Mouse (Mus musculus) intestine, postnatal 0 days (tissue): ENCODE results near the gene Olfr1360. TPM values are rescaled to one million over a fixed set of nuclear protein-coding genes. Genes with fewer than 3 reads are reported as not detected.
A peak's percentile ranks its signal among the peaks of the same experiment; 100 is the strongest.
"Not testable (repeated sequence)": the region's sequence is repeated elsewhere in the genome, so short reads cannot be mapped to it uniquely, and the experiment has no call there.

ENCODE experiments used
- ATAC-seq: fragments of 200-750 bp; cut with Nextera tagmentation; 2 replicates; pipeline ENCODE4 v1.8.0; 2017; ENCODE audit warnings: mild to moderate bottlenecking, moderate TSS enrichment, moderate library complexity
- H3K27ac ChIP-seq: fragments of 300-500 bp; sonication (generic); 2 replicates; pipeline ENCODE4 v1.5.1; 2014; ENCODE audit warnings: mild to moderate bottlenecking, low read depth, low read length, moderate library complexity
- H3K27me3 ChIP-seq: fragments of 300-500 bp; sonication (generic); replicated peaks from 2 replicates; pipeline ENCODE4 v1.6.1; 2014; ENCODE audit warnings: low read length, mixed read lengths; ENCODE audit not compliant: control insufficient read depth, insufficient read depth
- H3K36me3 ChIP-seq: fragments of 300-500 bp; sonication (generic); 2 replicates; pipeline ENCODE4 v1.6.1; 2014; ENCODE audit warnings: mild to moderate bottlenecking, moderate library complexity; ENCODE audit not compliant: control insufficient read depth, insufficient read depth
- H3K4me1 ChIP-seq: fragments of 300-500 bp; sonication (generic); replicated peaks from 2 replicates; pipeline ENCODE4 v1.6.1; 2014; ENCODE audit warnings: antibody characterized with exemption, low read length, mixed read lengths; ENCODE audit not compliant: control insufficient read depth, insufficient read depth
- H3K4me2 ChIP-seq: fragments of 300-500 bp; sonication (generic); replicated peaks from 2 replicates; pipeline ENCODE4 v1.6.1; 2014; ENCODE audit warnings: low read depth, mild to moderate bottlenecking, moderate library complexity
- H3K4me3 ChIP-seq: fragments of 300-500 bp; sonication (generic); 2 replicates; pipeline ENCODE4 v1.5.1; 2014; ENCODE audit warnings: low read depth, low read length
- H3K9ac ChIP-seq: fragments of 300-500 bp; sonication (generic); 2 replicates; pipeline ENCODE4 v1.6.1; 2014; ENCODE audit warnings: mild to moderate bottlenecking, low read depth, low read length
- H3K9me3 ChIP-seq: fragments of 300-500 bp; sonication (generic); 2 replicates; pipeline ENCODE4 v1.6.1; 2016; ENCODE audit warnings: mixed run types; ENCODE audit not compliant: control insufficient read depth
- CTCF ChIP-seq: sonication (generic); IDR thresholded peaks from 2 replicates; pipeline ENCODE4 v1.5.1; 2016; ENCODE audit warnings: low read depth, mild to moderate bottlenecking, control low read depth, antibody characterized with exemption, moderate library complexity
- WGBS: fragments of 180-500 bp; shearing (Covaris S2); extraction: QIAGEN DNeasy Blood & Tissue Kit; methylation state at CpG from one replicate; pipeline ENCODE4 v1.1.7; 2014; 5-methylcytosine and 5-hydroxymethylcytosine counted together
- polyA plus RNA-seq: library from polyadenylated mRNA; unstranded; fragments of >200 nt; fragmentation: Nextera tagmentation; extraction: Ambion mirVana; gene quantifications from 2 replicates; pipeline ENCODE4 v1.2.1, GENCODE M21; 2015

The Olfr1360 gene
- polyA plus RNA-seq, 1 experiment from 2014 or later = not detected

- 61% methylated on average over 4 of the region's 4 CpGs for WGBS
- TF ChIP-seq CTCF = no peak
- H3K9me3 ChIP-seq = no peaks in the 10 kb centered on the region
- H3K27ac ChIP-seq = no peak overlapping the region
- H3K27me3 ChIP-seq = no peaks in the 10 kb centered on the region
- no peaks in the 10 kb centered on the region for H3K36me3 ChIP-seq
- peaks cover 11% of the 10 kb centered on the region for H3K4me1 ChIP-seq
- no peak overlapping the region for H3K9ac ChIP-seq
- ATAC-seq = no peak
- peak overlapping the region; percentile 61 for H3K4me2 ChIP-seq
- H3K4me3 ChIP-seq = peak overlapping the region; percentile 26
These were observed 41.3 kb upstream of the Olfr1360 start for GRCm38 (mm10) chr13:21718381-21719080.

GRCm38 (mm10) chr13:21717397-21718357 lies 40.5 kb upstream of the Olfr1360 start, which contains the start of gene Hist1h3h:
TSS of gene Hist1h3h (plus strand) at chr13:21717659.
- peak; percentile 31 for ATAC-seq
- peaks cover 11% of the 10 kb centered on the region for H3K4me1 ChIP-seq
- WGBS = 2% methylated on average over 24 of the region's 56 CpGs
- H3K27ac ChIP-seq = peak within 1 kb of the TSS; percentile 80
- H3K9me3 ChIP-seq, H3K27me3 ChIP-seq, H3K36me3 ChIP-seq: not testable (repeated sequence)
- peak within 1 kb of the TSS; percentile 77 for H3K4me2 ChIP-seq
- H3K4me3 ChIP-seq = peak within 1 kb of the TSS; percentile 41
- H3K9ac ChIP-seq = peak within 1 kb of the TSS; percentile 49

GRCm38 (mm10) chr13:21716540-21717391 lies 39.6 kb upstream of the Olfr1360 start:
- under 1% methylated on average over 9 of the region's 38 CpGs for WGBS
- Histone ChIP-seq H3K27ac (peak overlapping the region; percentile 80), H3K4me1 (peaks cover 11% of the 10 kb centered on the region), H3K9ac (peak overlapping the region; percentile 49), H3K4me3 (peak overlapping the region; percentile 41), H3K4me2 (peak overlapping the region; percentile 77)
- H3K27me3 ChIP-seq, H3K36me3 ChIP-seq, H3K9me3 ChIP-seq: not testable (repeated sequence)
- ATAC-seq = peak; percentile 42

GRCm38 (mm10) chr13:21715864-21716539 lies 38.8 kb upstream of the Olfr1360 start, which contains the start of the genes Hist1h2bl and Hist1h2ai:
TSS of gene Hist1h2bl (minus strand) at chr13:21716143.
TSS of gene Hist1h2ai (plus strand) at chr13:21716422.
- ATAC-seq = peak; percentile 89
- peaks cover 11% of the 10 kb centered on the region for H3K4me1 ChIP-seq
- H3K4me3 ChIP-seq = peak within 1 kb of the TSS; percentile 41
- peak within 1 kb of the TSS; percentile 77 for H3K4me2 ChIP-seq
- not testable (repeated sequence) for H3K9me3 ChIP-seq, H3K36me3 ChIP-seq, H3K27me3 ChIP-seq
- peak within 1 kb of the TSS; percentile 80 for H3K27ac ChIP-seq
- H3K9ac ChIP-seq = peak within 1 kb of the TSS; percentile 49
- under 1% methylated on average over 27 of the region's 50 CpGs for WGBS

- Histone ChIP-seq H3K9ac (0 out of 2 replicates have a peak overlapping the region, but pooled peaks have one; percentile 31), H3K9me3 (no peaks in the 10 kb centered on the region), H3K4me3 (peak overlapping the region; percentile 41), H3K36me3 (no peaks in the 10 kb centered on the region), H3K27me3 (no peaks in the 10 kb centered on the region), H3K4me1 (peaks cover 11% of the 10 kb centered on the region), H3K27ac (peak overlapping the region; percentile 46; the same call in 1 of the 2 replicates), H3K4me2 (peak overlapping the region; percentile 77)
- WGBS = under 1% methylated on average over 21 of the region's 22 CpGs
- no peak for TF ChIP-seq CTCF
- no peak for ATAC-seq
These were observed 38.1 kb upstream of the Olfr1360 start for GRCm38 (mm10) chr13:21715131-21715863.
